Mouse (Mus musculus) cerebellum, adult (tissue): ENCODE results near the gene Wnt7a.

Source experiments
- ATAC-seq: cut with Nextera tagmentation; 2 replicates; pipeline ENCODE4 v1.9.2; 2017; ENCODE audit warnings: mild to moderate bottlenecking, moderate library complexity, mixed read lengths; ENCODE audit not compliant: insufficient number of reproducible peaks, low FRiP score, low TSS enrichment

Wnt7a gene

DNA sequence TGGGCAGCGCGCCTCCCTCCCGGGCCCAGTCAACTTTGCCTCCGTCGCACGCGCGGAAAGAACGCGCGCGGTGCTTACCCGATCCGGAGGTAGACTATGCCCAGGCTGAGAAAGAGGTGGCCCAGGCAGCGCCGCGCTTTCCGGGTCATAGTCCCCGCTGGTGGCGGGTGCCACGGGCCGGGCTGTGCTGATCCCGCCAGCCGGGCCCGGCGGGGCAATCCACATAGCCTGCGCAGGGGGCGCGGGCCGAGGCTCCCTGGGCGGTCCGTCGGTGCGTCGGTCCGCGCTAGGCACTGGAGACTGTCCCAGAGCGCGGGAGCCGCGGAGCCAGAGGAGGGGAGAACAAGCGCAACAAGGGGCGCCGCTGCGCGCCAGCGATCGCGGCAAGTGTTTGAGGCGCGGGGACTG, at the start of gene Wnt7a:
TSS of gene Wnt7a (minus strand) at position 403 of the 408 bp plus-strand sequence.
- ATAC-seq, result 0 out of 2 replicates have a peak, but pooled peaks have one; percentile 5

DNA sequence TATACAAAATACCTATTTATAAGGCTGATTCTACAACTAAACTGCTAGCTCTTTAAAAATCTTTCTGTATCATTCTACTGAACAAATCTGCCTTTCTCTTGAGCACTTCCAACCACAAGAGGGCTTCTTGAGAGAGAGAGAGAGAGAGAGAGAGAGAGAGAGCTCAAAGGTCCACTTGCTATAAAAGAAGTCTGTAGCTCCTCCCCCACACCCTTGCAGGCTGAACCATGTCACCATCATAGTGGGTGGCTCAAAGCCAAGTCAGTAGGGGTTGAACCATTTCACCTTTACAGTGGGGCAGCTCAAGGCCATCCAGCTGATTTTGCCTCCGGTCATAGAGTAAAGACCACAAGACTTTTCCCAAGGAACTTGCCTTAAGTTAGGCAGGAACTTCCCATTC, 48.3 kb upstream of the Wnt7a start:
- no peak for ATAC-seq

DNA sequence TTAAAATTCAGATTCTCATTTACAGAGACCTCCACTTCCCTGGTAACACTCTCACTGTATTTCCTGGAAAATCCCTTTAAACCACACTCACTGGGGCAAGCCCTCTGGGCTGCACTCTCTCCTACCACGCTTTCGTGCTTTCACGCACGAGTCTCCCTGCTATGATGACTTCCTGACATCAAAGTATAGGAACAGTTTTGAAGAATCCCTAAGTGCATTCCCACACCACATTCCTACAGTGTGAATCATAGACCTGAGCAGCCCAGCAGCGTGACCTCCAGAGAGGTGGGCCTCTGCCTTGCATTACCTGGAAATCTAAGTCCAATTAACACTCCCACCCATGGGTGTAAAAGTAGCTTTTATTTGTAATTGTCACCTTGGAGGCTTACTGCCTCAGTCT, 43.4 kb upstream of the Wnt7a start:
- ATAC-seq, result no peak

DNA sequence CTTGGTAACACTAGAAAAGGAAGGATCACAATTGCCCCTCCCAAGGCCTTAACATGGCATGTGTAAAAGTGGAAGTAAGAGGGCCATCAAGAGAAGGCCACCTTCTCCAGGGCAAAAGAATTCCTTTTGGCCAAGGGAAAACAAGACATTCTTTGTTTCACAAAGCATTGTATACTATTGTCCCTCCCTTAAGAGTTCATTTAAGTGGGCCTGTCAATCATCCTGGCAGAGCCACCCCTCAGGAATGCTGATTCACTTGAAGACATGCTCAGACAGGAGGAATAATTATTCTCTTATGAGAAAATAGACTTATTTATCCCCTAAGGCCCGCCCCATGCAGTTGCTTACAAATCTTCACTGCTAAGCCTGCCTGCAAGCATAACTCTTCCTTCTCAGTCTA, 40.9 kb upstream of the Wnt7a start:
- no peak for ATAC-seq

DNA sequence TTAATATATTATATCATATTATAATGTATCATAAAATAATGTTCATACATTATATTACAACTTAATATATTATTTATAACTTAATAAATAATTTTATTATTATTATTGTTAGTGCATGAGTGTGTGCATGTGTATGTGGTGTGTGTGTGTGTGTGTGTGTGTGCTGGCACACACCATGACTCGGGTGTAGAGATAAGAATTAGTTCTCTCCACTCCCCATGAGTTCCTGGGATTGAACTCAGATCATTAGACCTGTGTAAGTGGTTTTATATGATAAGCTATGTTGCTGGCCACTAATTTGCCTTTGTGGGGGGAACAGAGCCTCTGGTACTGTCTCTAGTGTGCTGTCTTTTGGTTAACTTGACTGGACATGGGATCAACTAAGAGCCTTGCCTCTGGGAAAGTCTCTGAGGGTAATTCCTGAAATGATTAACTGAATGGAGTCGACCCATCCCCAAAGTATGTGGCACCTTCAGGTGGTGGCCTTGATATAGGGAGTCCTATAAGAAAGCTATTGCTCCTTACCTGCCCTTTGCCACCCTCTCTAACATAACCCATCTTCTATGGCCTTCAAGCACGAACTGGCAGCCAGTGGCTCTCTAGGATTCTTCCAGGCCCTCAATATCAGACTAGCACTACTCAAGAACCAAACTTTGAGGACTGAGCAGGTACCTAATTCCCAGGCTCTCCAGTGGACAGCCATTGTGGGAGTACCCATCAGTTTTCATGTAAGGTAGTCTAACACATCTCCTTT, 38.5 kb upstream of the Wnt7a start:
- ATAC-seq, result no peak

DNA sequence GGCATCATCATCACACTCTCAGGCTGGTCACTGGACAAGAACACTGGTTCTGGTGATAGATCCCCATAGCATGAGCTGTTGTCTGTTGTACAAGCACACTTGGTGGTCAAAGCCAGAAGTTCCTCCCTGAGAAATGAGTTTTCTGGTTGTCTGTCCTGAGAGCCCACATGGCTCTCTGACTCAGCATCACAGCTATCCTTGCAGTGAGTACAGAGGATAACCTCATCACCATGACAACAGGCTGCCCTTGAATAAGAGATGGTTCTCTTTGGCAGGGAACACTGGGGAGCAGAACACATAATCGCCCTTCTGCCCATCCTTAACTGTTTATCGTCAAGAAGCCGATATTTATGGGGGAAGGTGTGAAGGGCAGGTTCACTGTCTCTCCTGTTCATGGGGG, 34.2 kb upstream of the Wnt7a start:
- no peak for ATAC-seq

DNA sequence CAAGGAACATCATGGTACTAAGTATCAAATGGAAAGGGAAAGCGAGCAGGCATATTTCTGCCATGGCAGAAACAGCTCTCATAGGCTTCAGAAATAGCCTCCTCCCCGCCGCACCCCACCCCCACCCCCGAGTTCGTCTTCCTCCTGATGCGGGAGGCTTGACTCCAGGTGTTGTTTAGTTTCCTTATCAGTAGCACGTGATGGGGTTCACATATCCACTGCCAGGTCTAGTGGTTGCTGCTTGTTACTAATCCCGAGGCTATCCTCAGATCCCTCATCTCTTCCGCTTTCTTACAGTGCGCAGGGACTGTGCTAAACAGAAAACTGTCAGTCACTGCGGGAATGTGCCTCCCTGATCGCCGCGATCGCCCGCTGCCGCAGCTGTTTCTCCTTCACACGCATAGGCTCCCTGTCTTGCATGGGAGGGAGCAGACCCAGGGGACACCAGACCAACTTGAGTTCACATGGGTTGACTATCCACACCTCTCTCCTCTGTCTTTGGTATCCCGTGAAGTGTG, 30.0 kb upstream of the Wnt7a start:
- ATAC-seq, result peak; percentile 17; the same call in 1 of the 2 replicates

DNA sequence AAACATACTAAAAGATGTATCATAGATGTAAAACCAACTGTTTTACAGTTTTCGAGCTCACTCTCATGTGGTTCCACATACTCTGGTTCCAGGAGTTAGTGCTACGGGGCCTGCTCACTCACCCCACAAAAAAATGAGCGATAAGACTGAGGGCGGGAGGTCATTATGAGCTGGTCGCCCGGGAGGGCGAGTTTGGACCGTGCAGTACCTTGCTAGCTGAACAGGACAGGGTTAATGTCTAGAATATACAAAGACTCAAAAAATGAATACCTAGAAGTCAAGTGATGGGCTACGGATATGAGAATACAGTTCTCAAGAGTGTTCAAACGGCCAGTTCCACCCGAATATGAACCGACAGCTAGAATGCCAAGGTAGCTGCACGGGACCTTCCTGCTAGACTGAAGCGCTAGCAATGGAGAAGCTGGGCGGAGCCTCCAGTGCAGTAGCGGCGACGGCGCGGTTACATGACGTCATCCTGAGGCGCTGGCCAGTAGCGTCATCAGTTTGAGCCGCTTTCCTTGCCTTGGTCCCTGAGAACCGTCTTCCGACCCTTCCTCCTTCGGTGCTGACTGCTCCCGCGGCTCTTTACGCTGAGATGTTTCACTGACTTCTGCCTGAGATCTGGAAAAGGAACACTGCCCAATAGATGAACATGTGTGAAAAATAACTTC, 29.4 kb upstream of the Wnt7a start:
- peak; percentile 93 for ATAC-seq

DNA sequence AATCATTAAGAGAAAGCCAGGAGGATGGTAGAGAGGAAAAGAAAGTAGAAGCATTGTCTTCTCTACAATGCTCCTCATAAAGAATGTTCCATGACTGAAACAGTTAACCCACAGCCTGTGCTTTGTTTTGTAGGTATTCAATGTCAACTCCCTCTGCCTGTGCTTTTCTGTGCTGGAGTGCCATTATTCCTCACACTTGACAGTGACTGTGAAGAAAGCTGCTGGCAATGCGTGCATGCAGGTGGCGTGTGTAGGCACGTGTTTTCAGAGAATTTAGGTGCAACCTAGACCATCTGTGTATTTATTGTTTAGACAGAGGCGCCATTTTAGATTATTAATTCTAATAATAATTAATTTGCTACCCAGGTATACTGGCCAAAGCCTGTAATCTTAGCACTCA, 13.0 kb upstream of the Wnt7a start:
- ATAC-seq, result no peak

DNA sequence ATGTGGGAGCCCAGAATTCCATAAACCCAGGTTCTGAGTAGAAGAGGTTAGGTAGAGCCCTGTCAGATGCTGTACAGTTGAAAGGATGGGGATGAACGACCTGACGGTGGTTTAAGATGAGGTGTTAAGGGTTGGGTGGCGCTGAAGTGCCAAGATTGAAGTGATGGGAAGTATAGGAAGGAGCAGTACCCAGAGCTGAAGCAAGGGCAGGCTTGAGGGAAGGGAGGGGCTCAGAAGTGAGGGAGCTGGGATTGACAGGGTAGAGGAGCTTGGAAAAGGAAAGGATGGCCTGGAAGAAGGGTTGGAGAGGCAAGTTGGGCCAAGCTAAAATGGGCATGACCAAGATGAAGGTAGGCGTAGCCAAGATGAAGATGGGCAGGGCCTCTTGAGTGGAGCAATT, 10.5 kb upstream of the Wnt7a start:
- no peak for ATAC-seq

DNA sequence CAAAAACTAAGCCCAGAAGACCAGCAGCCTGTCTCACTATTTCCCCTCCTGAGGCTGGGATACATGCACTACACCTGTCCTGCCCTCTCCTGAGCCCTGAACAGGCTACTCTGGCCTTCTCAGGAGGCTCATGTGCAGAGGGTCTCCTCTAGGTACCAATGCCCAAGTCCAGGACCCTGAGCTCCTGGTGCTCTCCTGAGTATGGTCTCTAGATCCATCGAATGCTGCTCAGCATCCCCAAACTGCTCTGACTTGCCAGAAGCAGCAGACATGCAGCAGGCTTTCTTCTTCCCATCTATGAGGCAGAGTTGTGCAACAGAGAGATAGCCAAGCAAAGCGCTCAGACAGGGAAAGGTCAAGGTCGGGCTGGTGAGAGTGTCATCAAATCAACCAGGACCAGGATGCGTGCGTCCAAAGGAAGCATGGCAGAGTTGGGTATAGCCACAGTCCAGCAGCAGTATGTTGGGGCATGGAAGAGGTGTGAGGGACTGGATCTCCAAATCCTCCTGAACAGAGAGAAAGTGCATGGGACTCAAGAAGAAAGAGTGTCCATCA, 6.2 kb upstream of the Wnt7a start:
- ATAC-seq, result no peak

DNA sequence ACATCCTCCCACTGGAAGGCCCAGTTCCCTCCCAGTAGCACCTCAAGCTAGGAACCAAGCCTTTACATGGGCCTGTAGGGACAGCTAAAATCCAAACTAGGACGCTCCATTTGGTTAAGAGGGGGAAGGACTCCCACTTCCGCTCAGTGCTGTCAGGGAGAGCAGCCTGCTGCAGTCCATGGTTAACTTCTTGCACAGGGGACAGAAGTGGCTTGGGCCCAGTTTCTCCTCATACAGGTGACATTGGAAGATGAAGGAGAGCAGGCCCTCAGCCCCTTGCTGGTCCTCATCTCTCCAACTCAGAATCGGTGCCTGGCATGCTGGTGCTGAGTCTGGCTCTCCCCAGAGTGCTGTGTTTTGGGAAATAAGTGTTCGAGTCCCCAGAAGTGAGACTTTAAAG, 5.0 kb upstream of the Wnt7a start:
- ATAC-seq, result no peak

DNA sequence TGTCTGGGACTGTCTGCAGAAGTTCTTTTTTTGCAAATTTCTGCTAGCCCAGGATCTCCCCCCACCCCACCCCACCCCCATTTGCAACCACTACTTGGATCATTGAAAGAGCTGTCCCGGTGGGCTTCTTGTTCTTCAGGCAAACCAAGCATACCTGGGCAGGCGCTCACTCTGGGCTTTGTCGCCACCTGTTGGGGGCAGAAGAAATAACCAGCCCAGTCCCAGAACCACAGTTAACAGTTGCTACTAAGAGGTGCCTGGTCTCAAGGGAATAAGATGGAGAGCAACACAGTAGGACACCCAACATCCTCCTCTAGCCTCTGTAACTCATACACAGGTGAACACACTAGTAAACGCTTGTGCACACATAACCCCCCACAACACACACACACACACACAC, 3.7 kb upstream of the Wnt7a start:
- no peak for ATAC-seq

DNA sequence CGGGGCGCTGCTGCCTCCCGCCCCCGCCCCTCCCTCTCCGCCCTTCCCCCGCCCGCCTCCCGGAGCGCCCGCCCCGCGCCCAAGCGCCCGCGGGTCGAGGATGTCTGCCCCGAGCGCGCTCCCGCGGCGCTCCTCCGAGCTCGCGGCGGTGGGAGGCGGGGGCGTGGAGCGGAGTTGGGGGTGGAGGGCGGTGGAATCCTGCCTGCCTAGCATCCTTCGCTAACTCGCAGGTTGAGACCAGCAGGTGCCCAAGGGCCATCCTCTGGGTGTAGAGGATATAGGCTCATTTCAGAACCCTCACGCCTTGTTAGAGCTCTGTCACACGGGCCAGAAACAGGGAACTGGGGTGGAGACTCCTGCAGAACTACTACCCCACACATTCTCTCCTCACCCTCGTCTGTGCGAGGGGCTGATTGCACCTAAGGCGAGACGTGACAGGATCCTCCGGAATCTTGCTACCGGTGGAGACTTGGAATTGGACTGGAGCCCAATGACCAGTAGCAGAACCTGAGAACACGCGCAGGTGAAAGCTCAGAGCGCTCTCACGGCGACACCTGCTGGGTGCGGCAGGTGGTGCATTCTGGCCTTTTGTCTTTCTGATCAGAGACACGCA, 312 bp upstream of the Wnt7a start:
- ATAC-seq, result peak; percentile 41

DNA sequence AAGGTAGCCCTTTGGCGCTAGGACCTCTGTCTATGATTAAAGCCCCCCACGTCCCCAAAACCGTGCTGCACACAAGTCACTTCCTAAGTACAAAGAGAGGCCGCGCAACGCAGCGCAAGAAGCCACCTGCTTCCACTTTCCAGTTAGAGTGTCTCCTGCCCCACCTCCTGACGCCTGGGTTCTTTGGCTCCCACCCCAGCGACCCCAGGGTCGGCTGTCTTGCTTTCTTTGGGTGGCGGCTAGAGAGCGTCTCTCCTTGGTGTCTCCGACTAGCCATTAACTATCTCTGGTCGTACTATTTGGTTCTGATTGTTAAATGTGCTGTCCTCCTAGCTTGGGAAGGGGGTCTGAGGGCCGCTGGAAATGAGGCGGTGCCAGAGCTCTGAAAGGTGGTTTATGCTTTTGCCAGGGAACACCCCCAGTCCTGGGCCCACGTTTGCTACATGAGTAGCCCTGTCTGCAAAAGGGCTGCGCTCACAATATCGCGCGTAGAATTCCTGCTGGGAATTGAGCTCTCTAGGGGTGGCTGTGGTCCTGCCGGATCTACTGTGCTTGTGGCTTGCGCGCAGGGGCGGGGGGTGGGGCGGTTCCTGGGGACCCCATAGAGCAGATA, 889 bp downstream of the Wnt7a start:
- ATAC-seq, result no peak

DNA sequence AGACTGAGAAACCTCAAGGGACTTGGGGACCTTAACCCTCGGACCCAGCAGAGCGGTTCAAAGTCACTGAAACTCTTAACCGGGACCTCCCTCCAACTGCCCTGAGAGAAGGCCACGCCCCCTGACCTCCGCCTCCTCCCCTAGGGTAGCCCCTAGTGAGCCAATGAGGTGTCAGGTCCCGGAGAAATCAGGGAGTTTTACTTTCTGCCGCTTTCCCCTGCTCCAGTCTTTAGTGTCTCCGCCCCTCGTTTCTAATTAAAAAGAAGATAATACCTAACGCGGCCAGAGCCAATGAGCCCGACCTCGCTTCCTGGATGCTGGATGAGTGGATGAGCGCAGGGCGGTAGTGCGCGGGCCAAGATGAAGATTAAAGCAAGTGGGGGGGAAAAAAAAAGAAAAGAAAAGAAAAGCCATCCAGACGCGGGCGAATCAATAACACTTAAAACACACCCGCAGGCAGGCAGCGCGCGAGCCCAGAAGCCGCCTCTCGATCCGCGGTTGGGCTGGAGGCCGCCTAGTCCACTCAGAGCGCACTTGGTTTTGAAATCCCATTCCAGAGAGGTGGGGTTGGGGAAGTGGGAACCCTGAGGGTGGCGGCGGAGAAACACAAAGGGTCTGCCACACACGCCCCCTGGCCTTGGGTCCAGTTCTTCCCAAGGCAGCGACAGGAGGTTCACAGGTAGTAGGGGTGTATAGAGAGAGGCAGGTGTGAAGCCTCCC, 1.6 kb downstream of the Wnt7a start:
- no peak for ATAC-seq

DNA sequence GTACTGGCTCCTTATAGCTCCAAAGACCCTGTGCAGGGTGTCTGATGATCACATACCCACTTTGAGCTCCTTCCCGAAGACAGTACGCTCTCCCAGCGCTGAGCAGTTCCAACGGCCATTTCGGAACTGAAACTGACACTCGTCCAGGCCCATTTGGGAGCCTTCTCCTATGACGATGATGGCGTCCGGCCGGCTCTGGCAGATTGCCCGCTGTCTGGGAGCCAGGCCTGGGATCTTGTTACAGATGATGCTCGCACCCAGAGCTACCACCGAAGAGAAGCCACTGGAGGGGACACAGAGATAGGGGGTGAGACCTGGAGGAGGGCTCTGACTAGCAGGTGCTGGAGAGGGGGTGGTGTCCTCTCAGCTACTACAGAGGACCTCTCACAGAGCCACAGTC, 2.5 kb downstream of the Wnt7a start:
- ATAC-seq, result no peak

DNA sequence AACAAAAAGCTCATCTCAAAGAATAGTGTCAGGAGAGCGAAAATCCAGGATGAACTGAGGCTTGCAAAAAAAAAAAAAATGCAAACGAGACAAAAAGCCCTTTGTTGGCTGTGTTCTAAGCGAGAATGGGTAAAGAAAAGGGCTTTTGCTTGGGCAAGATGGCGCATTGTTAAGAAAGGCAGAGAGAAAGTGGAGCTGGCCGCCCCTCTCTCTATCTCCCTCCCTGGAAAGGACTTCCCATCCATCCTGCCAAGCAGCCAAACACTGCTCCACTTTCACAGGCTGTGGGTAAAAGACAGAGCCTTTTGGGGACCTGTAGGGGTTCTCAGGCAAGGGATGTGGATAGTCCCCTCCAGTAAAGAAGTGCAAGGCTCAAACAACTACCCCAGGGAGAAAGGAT, 9.6 kb downstream of the Wnt7a start:
- no peak for ATAC-seq

DNA sequence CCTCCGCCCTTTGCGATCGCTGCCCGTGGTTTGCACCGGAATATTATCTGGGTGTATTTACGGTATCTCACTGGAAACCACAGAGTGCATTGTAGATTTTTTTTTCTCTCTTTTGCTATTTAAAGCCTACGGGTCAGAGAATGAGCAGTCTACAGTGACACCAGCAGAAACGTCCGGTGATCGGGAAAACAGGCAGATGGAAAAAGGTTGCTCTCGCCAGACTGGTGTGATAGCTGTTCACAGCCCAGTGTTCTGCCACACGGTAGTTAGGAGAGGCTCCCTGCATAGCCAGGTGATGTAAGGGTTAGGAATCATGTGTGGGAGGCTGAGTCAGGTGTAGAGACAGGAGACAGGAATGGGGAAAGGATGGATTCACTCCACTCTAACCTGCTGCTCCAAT, 10.6 kb downstream of the Wnt7a start:
- peak; percentile 57 for ATAC-seq
